Mouse (Mus musculus) G1E (cell line): ENCODE data around the gene Ank3. TPM values are rescaled to one million over a fixed set of nuclear protein-coding genes. Genes with fewer than 3 reads are reported as not detected.

ENCODE experiments used
- ATAC-seq: 2 replicates; pipeline ENCODE4 v1.8.0; 2016; ENCODE audit warnings: mild to moderate bottlenecking; ENCODE audit not compliant: insufficient number of reproducible peaks, poor library complexity, low FRiP score, severe bottlenecking; ENCODE audit errors: extremely low read depth
- DNase-seq: peaks from one replicate; pipeline ENCODE4 v3.0.0; 2012; ENCODE audit warnings: low spot score
- H3K27me3 ChIP-seq: 2 replicates; pipeline ENCODE4 v1.6.1; 2012; ENCODE audit warnings: mild to moderate bottlenecking, low read length, inconsistent platforms; ENCODE audit not compliant: insufficient read depth
- H3K36me3 ChIP-seq: replicated peaks from 2 replicates; pipeline ENCODE3; 2012; ENCODE audit warnings: mild to moderate bottlenecking, inconsistent platforms
- H3K4me1 ChIP-seq: 2 replicates; pipeline ENCODE4 v1.6.1; 2012; ENCODE audit warnings: low read depth, low read length, inconsistent platforms, mixed read lengths; ENCODE audit not compliant: insufficient read depth
- H3K4me3 ChIP-seq: 2 replicates; pipeline ENCODE4 v1.5.1; 2012; ENCODE audit warnings: low read depth, mild to moderate bottlenecking, inconsistent platforms, low read length, moderate library complexity, mixed read lengths
- H3K9me3 ChIP-seq: replicated peaks from 2 replicates; pipeline ENCODE4 v1.6.1; 2012; ENCODE audit warnings: inconsistent platforms
- CTCF ChIP-seq: IDR thresholded peaks from 2 replicates; pipeline ENCODE4 v1.5.1; 2012; ENCODE audit warnings: low read depth, low read length, inconsistent platforms, mixed read lengths
- GATA1 ChIP-seq: IDR thresholded peaks from 2 replicates; pipeline ENCODE4 v1.6.1; 2012; ENCODE audit warnings: borderline replicate concordance, low read length, inconsistent platforms, mixed read lengths
- GATA2 ChIP-seq: IDR thresholded peaks from 2 replicates; pipeline ENCODE4 v1.6.1; 2012; ENCODE audit warnings: low read depth, low read length, inconsistent platforms, borderline replicate concordance
- POLR2AphosphoS5 ChIP-seq: IDR thresholded peaks from 2 replicates; pipeline ENCODE4 v1.6.1; 2012; ENCODE audit warnings: low read depth, low read length, inconsistent platforms; ENCODE audit not compliant: insufficient replicate concordance
- TAL1 ChIP-seq: conservative IDR thresholded peaks from 2 replicates; pipeline ENCODE4 v1.6.1; 2012; ENCODE audit warnings: low read depth, low read length, inconsistent platforms, mixed read lengths
- polyA plus RNA-seq: library from polyadenylated mRNA; stranded (reverse); fragments of >175 nt; gene quantifications from 2 replicates; pipeline ENCODE4 v1.2.3, GENCODE M21; 2012
- total RNA-seq, 2 experiments: library from RNA; stranded (forward) in 1 of 2; stranded (reverse) in 1 of 2; fragments of 200-1000 nt in 1 of 2; fragments of >200 nt in 1 of 2; fragmentation: Nextera tagmentation in 1 of 2; gene quantifications; 2 replicates each; pipeline ENCODE4 v1.2.3; 2014 to 2017

The Ank3 gene
- total and polyA plus RNA-seq, 3 experiments = 0.98 TPM; not detected in 2

- no peaks in the 10 kb centered on the region for H3K27me3 ChIP-seq
- no peak for TF ChIP-seq TAL1
- TF ChIP-seq GATA2 = no peak
- TF ChIP-seq GATA1 = no peak
- TF ChIP-seq POLR2AphosphoS5 = no peak
- TF ChIP-seq CTCF = no peak
- no peaks in the 10 kb centered on the region for H3K36me3 ChIP-seq
- peaks cover 47% of the 10 kb centered on the region for H3K9me3 ChIP-seq
- DNase-seq (no peak), ATAC-seq (no peak)
- H3K4me3 ChIP-seq = no peak overlapping the region
- H3K4me1 ChIP-seq = no peaks in the 10 kb centered on the region
Observed at GRCm38 (mm10) chr10:69430138-69430537, 31.6 kb downstream of the Ank3 start.

- Histone ChIP-seq H3K9me3 (peaks cover 55% of the 10 kb centered on the region), H3K4me1 (no peaks in the 10 kb centered on the region), H3K27me3 (no peaks in the 10 kb centered on the region), H3K36me3 (no peaks in the 10 kb centered on the region), H3K4me3 (no peak overlapping the region)
- ATAC-seq = no peak
- DNase-seq = no peak
- TF ChIP-seq GATA2 (no peak), CTCF (no peak), POLR2AphosphoS5 (no peak), GATA1 (no peak), TAL1 (no peak)
Observed at GRCm38 (mm10) chr10:69431101-69431500, 32.5 kb downstream of the Ank3 start.

GRCm38 (mm10) chr10:69435213-69435612 lies 36.6 kb downstream of the Ank3 start:
- DNase-seq (no peak), ATAC-seq (no peak)
- TF ChIP-seq GATA2 = no peak
- TF ChIP-seq TAL1 = no peak
- no peak for TF ChIP-seq POLR2AphosphoS5
- no peak for TF ChIP-seq GATA1
- no peak for TF ChIP-seq CTCF
- Histone ChIP-seq H3K9me3 (peaks cover 76% of the 10 kb centered on the region), H3K36me3 (no peaks in the 10 kb centered on the region), H3K4me3 (no peak overlapping the region), H3K4me1 (no peaks in the 10 kb centered on the region), H3K27me3 (no peaks in the 10 kb centered on the region)

- DNase-seq = no peak
- Histone ChIP-seq H3K27me3 (no peaks in the 10 kb centered on the region), H3K4me3 (no peak overlapping the region), H3K9me3 (peaks cover 65% of the 10 kb centered on the region), H3K36me3 (no peaks in the 10 kb centered on the region), H3K4me1 (no peaks in the 10 kb centered on the region)
- ATAC-seq = no peak
- TF ChIP-seq TAL1 (no peak), POLR2AphosphoS5 (no peak), GATA1 (no peak), GATA2 (no peak), CTCF (no peak)
Observed at GRCm38 (mm10) chr10:69439449-69439848, 40.9 kb downstream of the Ank3 start.

- ATAC-seq = no peak
- H3K4me1 ChIP-seq = no peaks in the 10 kb centered on the region
Observed at GRCm38 (mm10) chr10:69444546-69444945, 46.0 kb downstream of the Ank3 start.

GRCm38 (mm10) chr10:69445951-69446350 lies 47.4 kb downstream of the Ank3 start:
- TF ChIP-seq POLR2AphosphoS5 = no peak

More at GRCm38 (mm10) chr10:69444546-69444945, 46.0 kb downstream of the Ank3 start:
- Histone ChIP-seq H3K27me3 (no peaks in the 10 kb centered on the region), H3K4me3 (no peak overlapping the region), H3K9me3 (peaks cover 45% of the 10 kb centered on the region), H3K36me3 (no peaks in the 10 kb centered on the region)
- TF ChIP-seq GATA2 = no peak
- no peak for TF ChIP-seq GATA1
- TF ChIP-seq TAL1 = no peak
- TF ChIP-seq POLR2AphosphoS5 = no peak
- DNase-seq = no peak

GRCm38 (mm10) chr10:69446566-69446965 lies 48.0 kb downstream of the Ank3 start:
- DNase-seq = no peak
- ATAC-seq = no peak
- no peak for TF ChIP-seq POLR2AphosphoS5
- no peak for TF ChIP-seq TAL1
- TF ChIP-seq CTCF = no peak
- no peak for TF ChIP-seq GATA2
- TF ChIP-seq GATA1 = no peak

More at GRCm38 (mm10) chr10:69445951-69446350, 47.4 kb downstream of the Ank3 start:
- ATAC-seq = no peak
- no peaks in the 10 kb centered on the region for H3K27me3 ChIP-seq
- H3K4me1 ChIP-seq = no peaks in the 10 kb centered on the region
- H3K4me3 ChIP-seq = no peak overlapping the region
- H3K36me3 ChIP-seq = no peaks in the 10 kb centered on the region
- DNase-seq = no peak
- H3K9me3 ChIP-seq = peaks cover 39% of the 10 kb centered on the region

More at GRCm38 (mm10) chr10:69446566-69446965, 48.0 kb downstream of the Ank3 start:
- no peaks in the 10 kb centered on the region for H3K36me3 ChIP-seq
- no peak overlapping the region for H3K4me3 ChIP-seq
- H3K9me3 ChIP-seq = peaks cover 45% of the 10 kb centered on the region
- no peaks in the 10 kb centered on the region for H3K4me1 ChIP-seq
- H3K27me3 ChIP-seq = no peaks in the 10 kb centered on the region
